Mouse (Mus musculus) forebrain, postnatal 0 days (tissue): ENCODE measurements around the gene Rps6kb2. TPM values are rescaled to one million over a fixed set of nuclear protein-coding genes. Genes with fewer than 3 reads are reported as not detected.
A peak's percentile ranks its signal among the peaks of the same experiment; 100 is the strongest.
"Not testable (repeated sequence)": the region's sequence is repeated elsewhere in the genome, so short reads cannot be mapped to it uniquely, and the experiment has no call there.

ENCODE experiments used
- ATAC-seq: fragments of 200-750 bp; cut with Nextera tagmentation; 2 replicates; pipeline ENCODE4 v1.8.0; 2017; ENCODE audit warnings: mild to moderate bottlenecking, moderate library complexity
- DNase-seq: peaks from one replicate; pipeline ENCODE4 v3.0.0-alpha.2; 2015
- H3K27ac ChIP-seq: fragments of 300-500 bp; sonication (generic); 2 replicates; pipeline ENCODE4 v1.5.1; 2014; ENCODE audit warnings: low read depth, mild to moderate bottlenecking, antibody characterized with exemption, low read length, moderate library complexity, mixed read lengths
- H3K27me3 ChIP-seq: fragments of 300-500 bp; sonication (generic); 2 replicates; pipeline ENCODE4 v1.6.1; 2014; ENCODE audit warnings: mild to moderate bottlenecking, low read length, mixed read lengths; ENCODE audit not compliant: insufficient read depth
- H3K36me3 ChIP-seq: fragments of 300-500 bp; sonication (generic); 2 replicates; pipeline ENCODE4 v1.6.1; 2014; ENCODE audit warnings: mild to moderate bottlenecking, moderate library complexity; ENCODE audit not compliant: insufficient read depth
- H3K4me1 ChIP-seq: fragments of 300-500 bp; sonication (generic); 2 replicates; pipeline ENCODE4 v1.6.1; 2014; ENCODE audit warnings: antibody characterized with exemption; ENCODE audit not compliant: insufficient read depth
- H3K4me2 ChIP-seq: fragments of 300-500 bp; sonication (generic); 2 replicates; pipeline ENCODE4 v1.6.1; 2014; ENCODE audit warnings: low read depth, mild to moderate bottlenecking, moderate library complexity
- H3K4me3 ChIP-seq: fragments of 300-500 bp; sonication (generic); 2 replicates; pipeline ENCODE4 v1.5.1; 2014; ENCODE audit warnings: low read depth, low read length, mixed read lengths
- H3K9ac ChIP-seq: fragments of 300-500 bp; sonication (generic); 2 replicates; pipeline ENCODE4 v1.6.1; 2014; ENCODE audit warnings: mild to moderate bottlenecking
- H3K9me3 ChIP-seq: fragments of 300-500 bp; sonication (generic); 2 replicates; pipeline ENCODE4 v1.6.1; 2016; ENCODE audit warnings: low read length
- CTCF ChIP-seq: sonication (generic); IDR thresholded peaks from 2 replicates; pipeline ENCODE4 v1.5.1; 2016; ENCODE audit warnings: antibody characterized with exemption, control low read depth, low read depth
- whole genome bisulfite sequencing: fragments of 180-500 bp; shearing (Covaris S2); extraction: QIAGEN DNeasy Blood & Tissue Kit; methylation state at CpG from one replicate; pipeline ENCODE4 v1.1.7; 2014; 5-methylcytosine and 5-hydroxymethylcytosine counted together
- polyA plus RNA-seq: library from polyadenylated mRNA; unstranded; fragments of >200 nt; fragmentation: Nextera tagmentation; extraction: Ambion mirVana; gene quantifications from 2 replicates; pipeline ENCODE4 v1.2.1, GENCODE M21; 2015
- total RNA-seq: library from RNA; depleted of rRNA; stranded (reverse); fragments of >200 nt; gene quantifications from 2 replicates; pipeline ENCODE4 v1.2.3, GENCODE M21; 2014

Rps6kb2 gene
- total and polyA plus RNA-seq, 2 experiments from 2014 or later = 33.5 to 55.5 TPM

DNA sequence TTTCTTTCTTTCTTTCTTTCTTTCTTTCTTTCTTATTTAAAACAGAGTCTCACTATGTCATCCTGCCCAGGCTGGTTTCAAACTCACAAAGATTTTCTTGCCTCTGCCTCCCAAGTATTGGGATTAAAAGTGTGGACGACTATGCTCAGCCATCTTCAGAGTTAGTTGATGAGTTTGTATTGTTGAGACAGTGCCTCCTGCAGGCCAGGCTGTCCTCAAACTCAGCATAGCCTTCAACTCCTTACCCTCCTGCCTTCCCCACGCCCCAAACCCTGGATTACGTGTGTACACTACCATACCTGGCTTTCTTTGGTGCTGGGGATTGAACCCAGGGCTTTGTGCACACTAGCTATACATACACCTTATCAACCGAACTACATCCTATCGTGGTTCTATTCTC is 26.7 kb downstream of the Rps6kb2 start:
- TF ChIP-seq CTCF = no peak
- ATAC-seq (no peak), DNase-seq (no peak)
- Histone ChIP-seq H3K9ac (no peak overlapping the region), H3K4me2 (no peak overlapping the region), H3K27me3 (no peaks in the 10 kb centered on the region), H3K36me3 (peaks cover 19% of the 10 kb centered on the region), H3K9me3 (no peaks in the 10 kb centered on the region), H3K27ac (no peak overlapping the region), H3K4me3 (no peak overlapping the region), H3K4me1 (no peaks in the 10 kb centered on the region)
- WGBS = 72% methylated on average over 5 of the region's 5 CpGs

DNA sequence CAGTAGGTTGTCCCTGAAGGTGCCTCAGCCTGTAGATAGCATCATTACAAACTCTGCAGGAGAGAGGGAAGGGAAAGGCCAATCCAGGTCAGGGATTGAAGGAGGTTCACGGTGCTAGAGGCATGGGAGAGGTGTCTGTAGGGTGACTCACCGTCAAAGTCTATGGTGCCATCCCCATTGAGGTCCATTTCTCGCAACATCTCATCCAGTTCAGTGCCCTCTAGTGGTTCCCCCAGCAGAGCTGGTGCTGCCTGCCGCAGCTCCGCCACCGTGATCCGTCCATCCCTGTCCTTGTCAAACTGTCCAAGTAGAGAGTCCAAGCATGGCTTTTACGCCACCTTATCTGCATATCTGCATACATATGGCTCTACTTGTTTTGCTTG is 27.2 kb downstream of the Rps6kb2 start:
- H3K27ac ChIP-seq, H3K4me3 ChIP-seq, ATAC-seq, H3K27me3 ChIP-seq, H3K4me1 ChIP-seq, DNase-seq, H3K9ac ChIP-seq, H3K9me3 ChIP-seq, H3K4me2 ChIP-seq: not testable (repeated sequence)
- H3K36me3 ChIP-seq = peaks cover 24% of the 10 kb centered on the region
- peak; percentile 46 for TF ChIP-seq CTCF
- WGBS = 27% methylated on average over 8 of the region's 8 CpGs

DNA sequence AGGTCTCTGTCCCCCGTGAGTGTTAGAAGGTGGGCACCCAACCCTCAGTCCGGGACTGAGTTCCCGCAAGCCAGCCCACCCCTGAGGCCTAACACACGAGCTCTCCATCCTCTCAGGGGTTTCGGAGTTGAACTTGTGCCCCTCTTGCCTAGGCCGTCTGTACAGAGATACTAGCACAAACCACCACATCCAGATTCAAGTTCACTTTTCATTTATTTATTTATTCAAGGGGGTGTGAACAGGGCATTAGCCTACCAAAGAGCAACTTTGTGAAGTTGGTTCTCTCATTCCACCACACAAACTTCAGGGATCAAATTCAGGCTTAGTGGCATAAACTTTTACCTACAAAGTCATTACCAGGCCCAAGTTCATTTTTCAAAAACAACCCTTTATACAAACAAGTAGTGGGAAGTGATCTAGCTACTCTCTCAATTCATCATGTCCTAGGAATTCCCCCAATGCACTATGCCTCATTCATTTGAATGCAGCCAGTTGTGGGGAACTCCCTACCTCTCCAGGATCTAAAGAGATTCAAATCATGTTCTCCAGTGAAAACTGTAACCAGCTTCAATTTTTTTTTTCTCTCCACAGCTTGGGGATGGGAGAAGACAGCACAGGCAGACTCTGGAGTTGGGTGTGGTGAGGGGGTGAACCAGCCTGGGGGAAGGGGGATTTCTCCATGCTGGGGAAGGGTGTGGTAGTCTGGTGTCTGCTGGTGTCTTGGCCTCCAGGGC is 27.8 kb downstream of the Rps6kb2 start:
- not testable (repeated sequence) for H3K4me3 ChIP-seq, H3K4me2 ChIP-seq, H3K27me3 ChIP-seq, H3K27ac ChIP-seq, DNase-seq, H3K4me1 ChIP-seq, H3K9me3 ChIP-seq, ATAC-seq, H3K9ac ChIP-seq
- 84% methylated on average over 6 of the region's 6 CpGs for WGBS
- peaks cover 29% of the 10 kb centered on the region for H3K36me3 ChIP-seq

DNA sequence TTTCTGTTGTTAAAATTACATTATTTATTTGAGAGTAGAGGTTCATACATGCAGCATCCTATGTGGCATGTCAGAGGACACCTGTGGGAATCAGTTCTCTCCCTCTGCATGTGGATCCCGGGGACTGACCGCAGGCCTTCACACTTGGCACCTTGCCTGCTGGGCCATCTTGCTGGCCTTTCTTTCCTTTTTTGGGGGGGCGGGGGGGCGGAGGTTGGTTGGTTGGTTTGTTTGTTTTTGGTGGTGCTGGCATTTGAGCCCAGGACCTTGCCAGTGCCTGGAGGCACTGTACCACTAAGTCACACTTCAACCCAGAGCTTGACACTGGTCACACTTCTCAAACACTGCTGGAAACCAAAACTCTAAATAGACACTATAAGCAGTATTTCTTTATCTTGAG is 28.8 kb downstream of the Rps6kb2 start:
- Histone ChIP-seq H3K4me3 (no peak overlapping the region), H3K9ac (no peak overlapping the region), H3K27me3 (no peaks in the 10 kb centered on the region), H3K4me1 (no peaks in the 10 kb centered on the region), H3K9me3 (no peaks in the 10 kb centered on the region), H3K27ac (no peak overlapping the region), H3K4me2 (no peak overlapping the region), H3K36me3 (peaks cover 34% of the 10 kb centered on the region)
- no peak for DNase-seq
- no peak for ATAC-seq
- 82% methylated on average over 4 of the region's 4 CpGs for WGBS
- TF ChIP-seq CTCF = no peak

DNA sequence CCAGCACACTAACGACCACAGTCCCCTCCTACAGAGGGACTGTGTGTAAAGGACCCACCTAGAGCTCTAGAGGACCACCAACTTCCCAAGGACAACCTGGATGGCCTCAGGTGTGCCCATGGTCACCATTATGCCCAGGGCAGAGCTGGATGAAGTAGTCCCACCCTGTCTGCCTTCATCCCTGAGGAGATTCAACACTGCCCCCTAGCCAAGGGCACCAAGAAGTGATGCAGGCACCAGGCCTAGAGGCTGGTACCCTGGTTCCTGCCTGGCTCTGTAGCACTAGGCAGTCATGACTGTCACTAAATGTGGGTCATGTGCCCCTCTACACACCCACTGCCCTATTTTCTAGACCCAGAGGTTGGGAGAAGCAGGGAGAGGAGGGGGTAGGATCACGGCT is 31.4 kb downstream of the Rps6kb2 start:
- Histone ChIP-seq H3K27me3 (no peaks in the 10 kb centered on the region), H3K36me3 (peaks cover 50% of the 10 kb centered on the region), H3K9ac (no peak overlapping the region), H3K4me1 (peaks cover 4% of the 10 kb centered on the region; the same call in 1 of the 2 replicates), H3K4me3 (no peak overlapping the region), H3K4me2 (no peak overlapping the region), H3K9me3 (no peaks in the 10 kb centered on the region), H3K27ac (no peak overlapping the region)
- ATAC-seq = no peak
- WGBS = 88% methylated on average over 2 of the region's 2 CpGs
- no peak for DNase-seq
- TF ChIP-seq CTCF = 0 out of 2 replicates have a peak, but pooled peaks have one; percentile 21

DNA sequence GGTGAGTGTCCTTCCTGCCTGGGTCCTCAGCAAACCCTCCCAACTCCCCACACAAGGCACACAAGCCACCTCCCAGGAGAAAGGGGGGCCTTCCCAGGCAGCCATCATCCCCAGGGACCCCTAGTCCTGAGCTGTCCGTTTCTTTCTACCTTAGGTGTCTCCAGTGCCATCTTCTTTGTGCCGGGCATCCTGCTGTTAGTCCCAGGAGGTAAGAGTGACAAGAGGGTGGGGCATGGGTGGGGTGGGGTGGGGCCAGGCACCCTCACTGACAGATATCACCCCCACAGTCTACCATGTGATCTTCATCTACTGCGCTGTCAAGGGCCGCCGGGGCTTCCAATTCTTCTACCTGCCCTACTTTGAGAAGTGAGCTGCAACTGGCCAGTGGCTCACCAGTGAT is 32.1 kb downstream of the Rps6kb2 start:
- Histone ChIP-seq H3K9me3 (no peaks in the 10 kb centered on the region), H3K4me1 (peaks cover 9% of the 10 kb centered on the region; the same call in 1 of the 2 replicates), H3K4me3 (no peak overlapping the region), H3K36me3 (peaks cover 50% of the 10 kb centered on the region), H3K27ac (no peak overlapping the region), H3K27me3 (no peaks in the 10 kb centered on the region), H3K9ac (no peak overlapping the region), H3K4me2 (no peak overlapping the region)
- DNase-seq = no peak
- no peak for ATAC-seq
- TF ChIP-seq CTCF = no peak
- WGBS = 98% methylated on average over 5 of the region's 5 CpGs

DNA sequence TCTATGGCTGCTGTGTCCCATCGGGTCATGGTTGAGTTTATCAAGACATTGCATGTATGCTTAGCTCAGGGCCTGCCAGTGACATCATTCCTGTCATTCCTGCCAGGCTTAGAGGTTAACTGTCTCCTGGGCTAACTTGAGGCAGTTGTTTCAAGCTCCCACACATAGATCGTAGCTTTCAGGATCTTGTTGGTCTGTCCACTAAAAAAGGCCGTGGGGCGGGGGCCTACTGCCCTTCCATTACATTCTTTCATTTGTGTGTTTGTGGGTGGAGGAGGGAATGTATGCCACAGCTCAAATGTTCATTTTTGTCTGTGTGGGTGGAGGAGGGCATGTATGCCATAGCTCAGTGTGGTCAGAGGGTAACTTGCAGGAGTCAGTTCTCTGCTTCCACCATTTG is 33.0 kb downstream of the Rps6kb2 start:
- Histone ChIP-seq H3K9ac (no peak overlapping the region), H3K27ac (no peak overlapping the region), H3K4me3 (no peak overlapping the region), H3K4me1 (peaks cover 9% of the 10 kb centered on the region; the same call in 1 of the 2 replicates), H3K9me3 (no peaks in the 10 kb centered on the region), H3K36me3 (peaks cover 50% of the 10 kb centered on the region), H3K4me2 (no peak overlapping the region), H3K27me3 (no peaks in the 10 kb centered on the region)
- 93% methylated on average over 4 of the region's 4 CpGs for WGBS
- no peak for TF ChIP-seq CTCF
- no peak for DNase-seq
- ATAC-seq = no peak
